Mouse (Mus musculus): ENCODE measurements around the gene Elp1. TPM values are rescaled to one million over a fixed set of nuclear protein-coding genes. Genes with fewer than 3 reads are reported as not detected.

The Elp1 gene
- polyA plus RNA-seq, 1 experiment from 2014 or later: 40.7 TPM

- no peak for ATAC-seq (ENCODE audit: insufficient number of reproducible peaks, low FRiP score, low TSS enrichment, low read depth)
- Histone ChIP-seq H3K4me1 (no peaks in the 10 kb centered on the region), H3K27me3 (no peaks in the 10 kb centered on the region), H3K9me3 (replicated peaks) (no peaks in the 10 kb centered on the region), H3K36me3 (peaks cover 7% of the 10 kb centered on the region; the same call in 1 of the 2 replicates), H3K4me3 (replicated peaks) (no peak overlapping the region), H3K9ac (no peak overlapping the region), H3K4me2 (replicated peaks) (no peak overlapping the region), H3K27ac (replicated peaks) (no peak overlapping the region)
- 61% methylated on average over 13 of the region's 13 CpGs for WGBS
Observed at GRCm38 (mm10) chr4:56831013-56831609, 29.0 kb upstream of the Elp1 start.

GRCm38 (mm10) chr4:56829511-56829921 is 27.4 kb upstream of the Elp1 start:
- ATAC-seq (ENCODE audit: insufficient number of reproducible peaks, low FRiP score, low TSS enrichment, low read depth): peak; percentile 7; the same call in 1 of the 2 replicates
- no peak overlapping the region for H3K4me2 ChIP-seq (replicated peaks)
- no peaks in the 10 kb centered on the region for H3K9me3 ChIP-seq (replicated peaks)
- H3K27me3 ChIP-seq: no peaks in the 10 kb centered on the region
- no peaks in the 10 kb centered on the region for H3K4me1 ChIP-seq
- WGBS: 55% methylated on average over 7 of the region's 7 CpGs
- peak overlapping the region; percentile 40 for H3K27ac ChIP-seq (replicated peaks)
- peaks cover 7% of the 10 kb centered on the region; the same call in 1 of the 2 replicates for H3K36me3 ChIP-seq
- no peak overlapping the region for H3K9ac ChIP-seq
- no peak overlapping the region for H3K4me3 ChIP-seq (replicated peaks)

GRCm38 (mm10) chr4:56828932-56829331 is 26.8 kb upstream of the Elp1 start:
- 63% methylated on average over 3 of the region's 3 CpGs for WGBS
- no peaks in the 10 kb centered on the region for H3K9me3 ChIP-seq (replicated peaks)
- peaks cover 7% of the 10 kb centered on the region; the same call in 1 of the 2 replicates for H3K36me3 ChIP-seq
- no peaks in the 10 kb centered on the region for H3K4me1 ChIP-seq
- H3K27ac ChIP-seq (replicated peaks): no peak overlapping the region
- no peak for ATAC-seq (ENCODE audit: insufficient number of reproducible peaks, low FRiP score, low TSS enrichment, low read depth)
- no peaks in the 10 kb centered on the region for H3K27me3 ChIP-seq
- no peak overlapping the region for H3K9ac ChIP-seq
- H3K4me3 ChIP-seq (replicated peaks): no peak overlapping the region
- no peak overlapping the region for H3K4me2 ChIP-seq (replicated peaks)

GRCm38 (mm10) chr4:56824231-56824630 is 22.1 kb upstream of the Elp1 start:
- H3K36me3 ChIP-seq: no peaks in the 10 kb centered on the region; the same call in 1 of the 2 replicates
- H3K9me3 ChIP-seq (replicated peaks): no peaks in the 10 kb centered on the region
- ATAC-seq (ENCODE audit: insufficient number of reproducible peaks, low FRiP score, low TSS enrichment, low read depth): no peak
- no peak overlapping the region for H3K9ac ChIP-seq
- no peak overlapping the region for H3K4me2 ChIP-seq (replicated peaks)
- 91% methylated on average over 9 of the region's 9 CpGs for WGBS
- no peaks in the 10 kb centered on the region for H3K4me1 ChIP-seq
- H3K27me3 ChIP-seq: no peaks in the 10 kb centered on the region
- H3K4me3 ChIP-seq (replicated peaks): no peak overlapping the region
- H3K27ac ChIP-seq (replicated peaks): no peak overlapping the region

GRCm38 (mm10) chr4:56820017-56820550 is 18.0 kb upstream of the Elp1 start:
- Histone ChIP-seq H3K27ac (replicated peaks) (no peak overlapping the region), H3K4me3 (replicated peaks) (no peak overlapping the region), H3K9ac (no peak overlapping the region), H3K9me3 (replicated peaks) (no peaks in the 10 kb centered on the region), H3K4me2 (replicated peaks) (no peak overlapping the region), H3K27me3 (no peaks in the 10 kb centered on the region), H3K36me3 (peaks cover 3% of the 10 kb centered on the region; the same call in 1 of the 2 replicates), H3K4me1 (no peaks in the 10 kb centered on the region)
- ATAC-seq (ENCODE audit: insufficient number of reproducible peaks, low FRiP score, low TSS enrichment, low read depth): no peak

- 70% methylated on average over 8 of the region's 8 CpGs for WGBS
- ATAC-seq (ENCODE audit: insufficient number of reproducible peaks, low FRiP score, low TSS enrichment, low read depth): no peak
- no peak overlapping the region for H3K27ac ChIP-seq (replicated peaks)
Observed at GRCm38 (mm10) chr4:56815131-56815530, 13.0 kb upstream of the Elp1 start.

GRCm38 (mm10) chr4:56812096-56812495 is 10.0 kb upstream of the Elp1 start:
- Histone ChIP-seq H3K4me2 (replicated peaks) (no peak overlapping the region), H3K9me3 (replicated peaks) (no peaks in the 10 kb centered on the region), H3K36me3 (peaks cover 21% of the 10 kb centered on the region), H3K27me3 (no peaks in the 10 kb centered on the region), H3K4me3 (replicated peaks) (no peak overlapping the region), H3K9ac (no peak overlapping the region), H3K27ac (replicated peaks) (no peak overlapping the region; the same call in 1 of the 2 replicates), H3K4me1 (no peaks in the 10 kb centered on the region)
- WGBS: 80% methylated on average over 4 of the region's 4 CpGs
- ATAC-seq (ENCODE audit: insufficient number of reproducible peaks, low FRiP score, low TSS enrichment, low read depth): no peak

More at GRCm38 (mm10) chr4:56815131-56815530, 13.0 kb upstream of the Elp1 start:
- H3K9me3 ChIP-seq (replicated peaks): no peaks in the 10 kb centered on the region
- H3K4me2 ChIP-seq (replicated peaks): no peak overlapping the region
- H3K4me1 ChIP-seq: no peaks in the 10 kb centered on the region
- H3K27me3 ChIP-seq: no peaks in the 10 kb centered on the region
- H3K36me3 ChIP-seq: peaks cover 9% of the 10 kb centered on the region; the same call in 1 of the 2 replicates
- H3K9ac ChIP-seq: no peak overlapping the region
- no peak overlapping the region for H3K4me3 ChIP-seq (replicated peaks)

GRCm38 (mm10) chr4:56811642-56812041 is 9.5 kb upstream of the Elp1 start:
- Histone ChIP-seq H3K27ac (replicated peaks) (no peak overlapping the region), H3K27me3 (no peaks in the 10 kb centered on the region), H3K4me2 (replicated peaks) (no peak overlapping the region), H3K36me3 (peaks cover 25% of the 10 kb centered on the region), H3K9me3 (replicated peaks) (no peaks in the 10 kb centered on the region), H3K4me1 (no peaks in the 10 kb centered on the region), H3K4me3 (replicated peaks) (no peak overlapping the region), H3K9ac (no peak overlapping the region)
- whole genome bisulfite sequencing: 60% methylated on average over 3 of the region's 3 CpGs
- ATAC-seq (ENCODE audit: insufficient number of reproducible peaks, low FRiP score, low TSS enrichment, low read depth): no peak

GRCm38 (mm10) chr4:56809050-56809449 is 6.9 kb upstream of the Elp1 start:
- no peak overlapping the region for H3K27ac ChIP-seq (replicated peaks)
- H3K4me1 ChIP-seq: no peaks in the 10 kb centered on the region
- H3K27me3 ChIP-seq: no peaks in the 10 kb centered on the region
- H3K9me3 ChIP-seq (replicated peaks): no peaks in the 10 kb centered on the region
- no peak overlapping the region for H3K4me3 ChIP-seq (replicated peaks)
- H3K36me3 ChIP-seq: peaks cover 44% of the 10 kb centered on the region
- H3K4me2 ChIP-seq (replicated peaks): no peak overlapping the region
- no peak overlapping the region for H3K9ac ChIP-seq
- 74% methylated on average over 4 of the region's 4 CpGs for WGBS
- ATAC-seq (ENCODE audit: insufficient number of reproducible peaks, low FRiP score, low TSS enrichment, low read depth): no peak

- whole genome bisulfite sequencing: 1% methylated on average over 25 of the region's 25 CpGs
- peaks cover 45% of the 10 kb centered on the region for H3K36me3 ChIP-seq
- ATAC-seq (ENCODE audit: insufficient number of reproducible peaks, low FRiP score, low TSS enrichment, low read depth): peak; percentile 27; the same call in 1 of the 2 replicates
Observed at GRCm38 (mm10) chr4:56802669-56803150, 579 bp upstream of the Elp1 start.

GRCm38 (mm10) chr4:56791373-56791772 is 10.8 kb downstream of the Elp1 start:
- Histone ChIP-seq H3K27me3 (no peaks in the 10 kb centered on the region), H3K36me3 (peaks cover 90% of the 10 kb centered on the region), H3K27ac (replicated peaks) (no peak overlapping the region), H3K9me3 (replicated peaks) (no peaks in the 10 kb centered on the region), H3K4me3 (replicated peaks) (no peak overlapping the region), H3K9ac (no peak overlapping the region), H3K4me1 (no peaks in the 10 kb centered on the region), H3K4me2 (replicated peaks) (no peak overlapping the region)
- 41% methylated on average over 1 of the region's 1 CpGs for WGBS
- no peak; the same call in 1 of the 2 replicates for ATAC-seq (ENCODE audit: insufficient number of reproducible peaks, low FRiP score, low TSS enrichment, low read depth)

More at GRCm38 (mm10) chr4:56802669-56803150, 579 bp upstream of the Elp1 start:
- H3K27ac ChIP-seq (replicated peaks): peak overlapping the region; percentile 83
- H3K27me3 ChIP-seq: no peaks in the 10 kb centered on the region
- H3K9ac ChIP-seq: peak overlapping the region; percentile 79
- H3K4me3 ChIP-seq (replicated peaks): peak overlapping the region; percentile 77
- H3K4me1 ChIP-seq: peaks cover 26% of the 10 kb centered on the region
- H3K4me2 ChIP-seq (replicated peaks): peak overlapping the region; percentile 87
- no peaks in the 10 kb centered on the region for H3K9me3 ChIP-seq (replicated peaks)
